In genomic region chr8:12387223-12387860, GRCm38 (mm10) we compare ENCODE assay signal across 19 mouse cellular contexts. TPM values are rescaled to one million over a fixed set of nuclear protein-coding genes. Genes with fewer than 3 reads are reported as not detected.
A peak's percentile ranks its signal among the peaks of the same experiment; 100 is the strongest.
DNase-seq lines count a peak whose midpoint lies in the region; ATAC-seq and TF ChIP-seq lines count a peak whose summit lies in the region.
"Had no signal": no experiment of that assay in that cellular context is flagged by ENCODE, and none has a peak within 500 bp of the region (broad histone marks: within the 10 kb centered on the region; RNA-seq: fewer than 3 reads in every experiment).

No protein-coding gene starts in this region.

- no peaks in the 10 kb centered on the region for H3K9me3 ChIP-seq in forebrain, embryonic 16.5 days (ENCODE audit: control insufficient read depth, low read length)
- H3K9me3 ChIP-seq in midbrain, embryonic 12.5 days: no peaks in the 10 kb centered on the region
- H3K9me3 ChIP-seq: limb, embryonic 13.5 days; stomach, embryonic 15.5 days had no signal

- peaks cover 48% of the 10 kb centered on the region for H3K4me1 ChIP-seq in forebrain, embryonic 16.5 days (replicated peaks; ENCODE audit: control insufficient read depth, insufficient read depth, low read length)
- H3K4me1 ChIP-seq in midbrain, embryonic 12.5 days: peaks cover 71% of the 10 kb centered on the region

- H3K36me3 ChIP-seq in forebrain, embryonic 16.5 days (ENCODE audit: control insufficient read depth, insufficient read depth): no peaks in the 10 kb centered on the region
- no peaks in the 10 kb centered on the region for H3K36me3 ChIP-seq in midbrain, embryonic 12.5 days
- H3K36me3 ChIP-seq: limb, embryonic 13.5 days; stomach, embryonic 15.5 days had no signal

- intact Hi-C loops in heart, postnatal 36 days (cut with DNase I): no loop called here

- no peak for TF ChIP-seq POLR2A in brain, embryonic 14.5 days (IDR thresholded peaks at IDR 0.05; ENCODE audit: borderline replicate concordance, extremely low read depth, insufficient read depth, insufficient read length, poor library complexity, severe bottlenecking)

- no peak; the same call in 1 of the 2 replicates for TF ChIP-seq CTCF in brain, embryonic 14.5 days (IDR thresholded peaks at IDR 0.05; ENCODE audit: borderline replicate concordance, extremely low read depth, insufficient read depth, insufficient read length)

- WGBS in forebrain, embryonic 16.5 days: 20% methylated on average over 13 of the region's 13 CpGs
- WGBS in midbrain, embryonic 12.5 days: 4% methylated on average over 13 of the region's 13 CpGs

- DNase-seq in heart, adult 11 months: peak; percentile 65
- no peak for DNase-seq in heart, postnatal 36 days
- peak; percentile 35 for DNase-seq in brain, embryonic 14.5 days (ENCODE audit: low read depth)
- no peak for DNase-seq in spleen, postnatal 10 days (ENCODE audit: low spot score in 2 of 2)
- no peak for DNase-seq in urinary bladder, adult 2 months (ENCODE audit: low spot score)
- DNase-seq: adrenal gland, adult 2 months; cerebellum, adult 2 months; gastrocnemius, postnatal 25 days; kidney, postnatal 10 days; thymus, postnatal 36 days had no signal

- H3K27me3 ChIP-seq in forebrain, embryonic 16.5 days (replicated peaks; ENCODE audit: control insufficient read depth, insufficient read depth, low read length): peaks cover 12% of the 10 kb centered on the region
- H3K27me3 ChIP-seq in midbrain, embryonic 12.5 days: peaks cover 90% of the 10 kb centered on the region

- peak overlapping the region; percentile 80 for H3K4me2 ChIP-seq in forebrain, embryonic 16.5 days (ENCODE audit: low read length)
- H3K4me2 ChIP-seq in midbrain, embryonic 12.5 days (replicated peaks): peak overlapping the region; percentile 69
- H3K4me2 ChIP-seq: limb, embryonic 13.5 days; lung, embryonic 14.5 days; stomach, embryonic 15.5 days had no signal

- H3K27ac ChIP-seq in forebrain, embryonic 16.5 days (ENCODE audit: low read length): peak overlapping the region; percentile 92
- H3K27ac ChIP-seq in midbrain, embryonic 12.5 days (replicated peaks): no peak overlapping the region
- H3K27ac ChIP-seq: limb, embryonic 13.5 days; stomach, embryonic 15.5 days had no signal

- H3K9ac ChIP-seq in forebrain, embryonic 16.5 days (replicated peaks; ENCODE audit: low read depth, low read length): peak overlapping the region; percentile 76
- H3K9ac ChIP-seq in midbrain, embryonic 12.5 days (replicated peaks): 0 out of 2 replicates have a peak overlapping the region, but pooled peaks have one; percentile 15
- H3K9ac ChIP-seq: limb, embryonic 13.5 days; lung, embryonic 14.5 days; stomach, embryonic 15.5 days had no signal

- H3K4me3 ChIP-seq in forebrain, embryonic 16.5 days (replicated peaks; ENCODE audit: low read length): peak overlapping the region; percentile 53
- H3K4me3 ChIP-seq in midbrain, embryonic 12.5 days: peak overlapping the region; percentile 48
- H3K4me3 ChIP-seq: limb, embryonic 13.5 days; stomach, embryonic 15.5 days had no signal

- no peak for ATAC-seq in forebrain, embryonic 16.5 days
- ATAC-seq in midbrain, embryonic 12.5 days (ENCODE audit: low FRiP score, low read depth): no peak
- ATAC-seq in monocyte, adult 5-6 weeks (replicated peaks; ENCODE audit: insufficient number of reproducible peaks, low FRiP score, low TSS enrichment, poor library complexity, severe bottlenecking): no peak

RNA-seq across cellular contexts. Expression of gene Sox1, which starts 7.8 kb away (rescaled TPM):
- not detected for total RNA-seq in heart, postnatal 36 days (2021)
- polyA plus RNA-seq in brain, embryonic 14.5 days (2012; rRNA removed): 23.5 and 30.1 TPM in 2 replicates
- polyA plus RNA-seq in forebrain, embryonic 16.5 days (2015; fragmentation: Nextera tagmentation; extraction: Ambion mirVana): 4.4 and 4.5 TPM in 2 replicates
- polyA plus RNA-seq in midbrain, embryonic 12.5 days (2016; fragmentation: Nextera tagmentation; extraction: Ambion mirVana): 6.5 and 8.4 TPM in 2 replicates
- polyA plus RNA-seq in urinary bladder, adult 2 months (2012; rRNA removed): not detected in 2 replicates
- not detected in 3 replicates for total RNA-seq in monocyte, adult 5-6 weeks (2017)
- total RNA-seq: adrenal gland, adult 2 months; gastrocnemius, postnatal 25 days; megakaryocyte progenitor cell, adult 5-6 weeks had no signal
- polyA plus RNA-seq: heart, embryonic 14.5 days; limb, embryonic 13.5 days; small intestine, adult 2 months; stomach, embryonic 15.5 days had no signal

Comparison
In these comparisons a context has a peak if more than half of its experiments do, and no peak if none do; other contexts are left out.
1. DNase-seq: peak in heart, adult 11 months (single experiment) and brain, embryonic 14.5 days (single experiment); none in heart, postnatal 36 days (0 of 2), spleen, postnatal 10 days (0 of 2) and urinary bladder, adult 2 months (single experiment).